Mouse (Mus musculus) CH12.LX (cell line): ENCODE measurements around the gene Ccl11. TPM values are rescaled to one million over a fixed set of nuclear protein-coding genes. Genes with fewer than 3 reads are reported as not detected.

Experiments used
- DNase-seq: peaks from one replicate; pipeline ENCODE4 v3.0.0-alpha.2; 2013; ENCODE audit errors: extremely low read depth
- H3K27ac ChIP-seq: 2 replicates; pipeline ENCODE4 v1.5.1; 2012; ENCODE audit warnings: low read depth, mild to moderate bottlenecking, control low read depth, moderate library complexity; ENCODE audit not compliant: insufficient read depth
- H3K27me3 ChIP-seq: replicated peaks from 2 replicates; pipeline ENCODE3; 2012; ENCODE audit warnings: inconsistent platforms
- H3K36me3 ChIP-seq, 2 experiments: replicated peaks in 1 of 2; 2 replicates each; pipeline versions ENCODE3 to v1.6.1; 2012; ENCODE audit warnings: inconsistent platforms in 1 of 2, low read length in 1 of 2, mild to moderate bottlenecking in 1 of 2, mixed read lengths in 1 of 2, moderate library complexity in 1 of 2; ENCODE audit not compliant: control insufficient read depth in 1 of 2, insufficient read depth in 1 of 2
- H3K4me1 ChIP-seq, 2 experiments: 2 replicates each; pipeline ENCODE4 v1.6.1; 2012; ENCODE audit warnings: inconsistent platforms in 1 of 2, moderate library complexity in 1 of 2; ENCODE audit not compliant: insufficient read depth in 2 of 2, control insufficient read depth in 1 of 2
- H3K4me2 ChIP-seq: 2 replicates; pipeline ENCODE4 v1.6.1; 2012; ENCODE audit warnings: low read depth, mild to moderate bottlenecking, control low read depth; ENCODE audit not compliant: poor library complexity, insufficient read depth, severe bottlenecking
- H3K4me3 ChIP-seq, 3 experiments: fragments of 150-350 bp in 1 of 3; sonication (generic) in 1 of 3; replicated peaks in 1 of 3; 2 replicates each; pipeline versions ENCODE3 to v1.5.1; 2011 to 2012; ENCODE audit warnings: low read depth in 2 of 3, low read length in 2 of 3, mild to moderate bottlenecking in 2 of 3, moderate library complexity in 2 of 3, control low read depth in 1 of 3, improper control_type of control experiment in 1 of 3, inconsistent platforms in 1 of 3, mixed read lengths in 1 of 3; ENCODE audit not compliant: poor library complexity in 1 of 3
- H3K79me2 ChIP-seq: replicated peaks from 2 replicates; pipeline ENCODE4 v1.6.1; 2012; ENCODE audit warnings: mild to moderate bottlenecking, moderate library complexity; ENCODE audit not compliant: control insufficient read depth, poor library complexity, insufficient read depth, severe bottlenecking; ENCODE audit errors: extremely low read depth
- H3K9ac ChIP-seq: 2 replicates; pipeline ENCODE4 v1.6.1; 2012; ENCODE audit warnings: low read depth, mild to moderate bottlenecking, control low read depth, moderate library complexity; ENCODE audit not compliant: insufficient read depth
- H3K9me3 ChIP-seq: replicated peaks from 2 replicates; pipeline ENCODE3; 2012; ENCODE audit warnings: low read length, inconsistent platforms, mixed read lengths
- BHLHE40 ChIP-seq: IDR thresholded peaks from 2 replicates; pipeline ENCODE4 v1.6.1; 2011; ENCODE audit warnings: mild to moderate bottlenecking, low read depth, low read length, improper control_type of control experiment
- CHD1 ChIP-seq: IDR thresholded peaks from 2 replicates; pipeline ENCODE4 v1.6.1; 2012; ENCODE audit warnings: low read depth, low read length, improper control_type of control experiment, inconsistent platforms
- CTCF ChIP-seq, 2 experiments: IDR thresholded peaks in 1 of 2; conservative IDR thresholded peaks in 1 of 2; 2 replicates each; pipeline ENCODE4 v1.5.1; 2011 to 2012; ENCODE audit warnings: low read depth in 2 of 2, low read length in 2 of 2, improper control_type of control experiment in 1 of 2, inconsistent platforms in 1 of 2, mild to moderate bottlenecking in 1 of 2, moderate library complexity in 1 of 2
- E2F4 ChIP-seq: IDR thresholded peaks from 2 replicates; pipeline ENCODE4 v1.6.1; 2011; ENCODE audit warnings: low read depth, low read length, improper control_type of control experiment; ENCODE audit not compliant: insufficient replicate concordance
- EP300 ChIP-seq: IDR thresholded peaks from 2 replicates; pipeline ENCODE4 v1.6.1; 2011; ENCODE audit warnings: low read length, improper control_type of control experiment
- ETS1 ChIP-seq: conservative IDR thresholded peaks from 2 replicates; pipeline ENCODE4 v1.6.1; 2012; ENCODE audit warnings: low read depth, mild to moderate bottlenecking, inconsistent platforms, low read length, improper control_type of control experiment, moderate library complexity
- HCFC1 ChIP-seq: IDR thresholded peaks from 2 replicates; pipeline ENCODE4 v1.6.1; 2012; ENCODE audit warnings: low read depth, mild to moderate bottlenecking, inconsistent platforms, low read length, improper control_type of control experiment
- JUN ChIP-seq: IDR thresholded peaks from 2 replicates; pipeline ENCODE4 v1.6.1; 2011; ENCODE audit warnings: low read depth, mild to moderate bottlenecking, low read length, improper control_type of control experiment, moderate library complexity; ENCODE audit not compliant: insufficient read depth
- JUND ChIP-seq: conservative IDR thresholded peaks from 2 replicates; pipeline ENCODE4 v1.6.1; 2011; ENCODE audit warnings: low read depth, low read length, improper control_type of control experiment
- KAT2A ChIP-seq: IDR thresholded peaks from 2 replicates; pipeline ENCODE4 v1.6.1; 2012; ENCODE audit warnings: low read length, improper control_type of control experiment, inconsistent platforms; ENCODE audit not compliant: insufficient replicate concordance
- MAFK ChIP-seq: IDR thresholded peaks from 2 replicates; pipeline ENCODE4 v1.6.1; 2011; ENCODE audit warnings: low read length, improper control_type of control experiment; ENCODE audit not compliant: insufficient replicate concordance
- MAZ ChIP-seq: IDR thresholded peaks from 2 replicates; pipeline ENCODE4 v1.6.1; 2012; ENCODE audit warnings: low read depth, mild to moderate bottlenecking, inconsistent platforms, low read length, improper control_type of control experiment, moderate library complexity
- MXI1 ChIP-seq: IDR thresholded peaks from 2 replicates; pipeline ENCODE4 v1.6.1; 2011; ENCODE audit warnings: mild to moderate bottlenecking, low read depth, low read length, improper control_type of control experiment
- MYC ChIP-seq: IDR thresholded peaks from 2 replicates; pipeline ENCODE4 v1.6.1; 2011; ENCODE audit warnings: low read depth, mild to moderate bottlenecking, improper control_type of control experiment, low read length
- NELFE ChIP-seq: IDR thresholded peaks from 2 replicates; pipeline ENCODE4 v1.6.1; 2011; ENCODE audit warnings: low read depth, low read length, improper control_type of control experiment
- NRF1 ChIP-seq: IDR thresholded peaks from 2 replicates; pipeline ENCODE4 v1.6.1; 2014; ENCODE audit warnings: low read depth, mild to moderate bottlenecking, inconsistent platforms, low read length, improper control_type of control experiment, moderate library complexity
- PAX5 ChIP-seq: IDR thresholded peaks from 2 replicates; pipeline ENCODE4 v1.6.1; 2012; ENCODE audit warnings: low read length, inconsistent platforms, mixed read lengths
- POLR2A ChIP-seq: IDR thresholded peaks from 2 replicates; pipeline ENCODE4 v1.6.1; 2011; ENCODE audit warnings: low read depth, mild to moderate bottlenecking, improper control_type of control experiment, low read length
- POLR2AphosphoS2 ChIP-seq: IDR thresholded peaks from 2 replicates; pipeline ENCODE4 v1.6.1; 2011; ENCODE audit warnings: low read depth, low read length, improper control_type of control experiment
- RAD21 ChIP-seq: IDR thresholded peaks from 2 replicates; pipeline ENCODE4 v1.6.1; 2011; ENCODE audit warnings: low read depth, mild to moderate bottlenecking, low read length, improper control_type of control experiment, moderate library complexity
- RCOR1 ChIP-seq: conservative IDR thresholded peaks from 2 replicates; pipeline ENCODE4 v1.6.1; 2012; ENCODE audit warnings: low read depth, mild to moderate bottlenecking, inconsistent platforms, low read length, improper control_type of control experiment
- SIN3A ChIP-seq: IDR thresholded peaks from 2 replicates; pipeline ENCODE4 v1.6.1; 2012; ENCODE audit warnings: low read length, improper control_type of control experiment, inconsistent platforms
- SMC3 ChIP-seq: IDR thresholded peaks from 2 replicates; pipeline ENCODE4 v1.6.1; 2011; ENCODE audit warnings: low read depth, low read length, improper control_type of control experiment
- TBP ChIP-seq: conservative IDR thresholded peaks from 2 replicates; pipeline ENCODE4 v1.6.1; 2011; ENCODE audit warnings: low read depth, low read length, improper control_type of control experiment
- TCF12 ChIP-seq: IDR thresholded peaks from 2 replicates; pipeline ENCODE4 v1.6.1; 2014; ENCODE audit warnings: low read depth, mild to moderate bottlenecking, inconsistent platforms, low read length, improper control_type of control experiment
- UBTF ChIP-seq: IDR thresholded peaks from 2 replicates; pipeline ENCODE4 v1.6.1; 2012; ENCODE audit warnings: low read depth, mild to moderate bottlenecking, inconsistent platforms, low read length, improper control_type of control experiment, moderate library complexity
- USF1 ChIP-seq: IDR thresholded peaks from 2 replicates; pipeline ENCODE4 v1.6.1; 2014; ENCODE audit warnings: low read depth, mild to moderate bottlenecking, inconsistent platforms, low read length, improper control_type of control experiment
- USF2 ChIP-seq: conservative IDR thresholded peaks from 2 replicates; pipeline ENCODE4 v1.6.1; 2011; ENCODE audit warnings: low read depth, low read length, improper control_type of control experiment
- ZC3H11A ChIP-seq: IDR thresholded peaks from 2 replicates; pipeline ENCODE4 v1.6.1; 2012; ENCODE audit warnings: low read depth, mild to moderate bottlenecking, inconsistent platforms, low read length, improper control_type of control experiment
- ZKSCAN1 ChIP-seq: IDR thresholded peaks from 2 replicates; pipeline ENCODE4 v1.6.1; 2012; ENCODE audit warnings: low read depth, inconsistent platforms, low read length, improper control_type of control experiment, borderline replicate concordance
- ZNF384 ChIP-seq: IDR thresholded peaks from 2 replicates; pipeline ENCODE4 v1.6.1; 2012; ENCODE audit warnings: low read depth, low read length, improper control_type of control experiment, inconsistent platforms
- dilution Hi-C: fragments of 300-500 bp; cut with MboI; formaldehyde crosslinking; loops from 2 replicates; pipeline ENCODE4 v1.14.3; 2020; ENCODE audit warnings: low sequenced_read_pairs; ENCODE audit not compliant: extremely low pct_unique_long_range_greater_than_20kb, extremely low pct_ligation_motif_present
- in situ Hi-C: fragments of 300-500 bp; cut with MboI; formaldehyde crosslinking; loops from 3 replicates; pipeline ENCODE4 v1.14.3; 2019; ENCODE audit warnings: low sequenced_read_pairs, low pct_ligation_motif_present, low pct_unique_long_range_greater_than_20kb, mixed read lengths
- polyA plus RNA-seq: library from polyadenylated mRNA; unstranded; fragments of >175 nt; gene quantifications from 2 replicates; pipeline ENCODE4 v1.2.1, GENCODE M21; 2012; ENCODE audit warnings: low read depth; ENCODE audit not compliant: insufficient read length
- total RNA-seq, 2 experiments: library from RNA; depleted of rRNA; stranded (reverse); fragments of 300-350 nt in 1 of 2; fragments of >200 nt in 1 of 2; gene quantifications; 2 replicates each; pipeline ENCODE4 v1.2.3; 2012 to 2014

Ccl11 gene
- total and polyA plus RNA-seq, 3 experiments: not detected

GRCm38 (mm10) chr11:82023769-82024168 lies 33.9 kb upstream of the Ccl11 start:
- DNase-seq: no peak
- in situ Hi-C loops: no loop called here
- Histone ChIP-seq H3K79me2 (no peaks in the 10 kb centered on the region), H3K27me3 (peaks cover 16% of the 10 kb centered on the region), H3K9me3 (no peaks in the 10 kb centered on the region), H3K4me2 (no peak overlapping the region), H3K36me3 (no peaks in the 10 kb centered on the region), H3K4me1 (peaks cover 8 to 43% of the 10 kb centered on the region in 2 experiments; a peak in 3 of 4 replicates), H3K9ac (no peak overlapping the region), H3K27ac (no peak overlapping the region), H3K4me3 (no peak overlapping the region)
- dilution Hi-C loops: no loop called here
- no peak for TF ChIP-seq ZKSCAN1
- TF ChIP-seq RAD21: no peak
- TF ChIP-seq MYC: no peak
- TF ChIP-seq UBTF: no peak
- TF ChIP-seq RCOR1: no peak
- no peak for TF ChIP-seq E2F4
- no peak for TF ChIP-seq TBP
- no peak for TF ChIP-seq USF2
- no peak for TF ChIP-seq CTCF (conservative IDR thresholded peaks at IDR 0.05 in 1 of 2, IDR thresholded peaks at IDR 0.05 in 1 of 2; ENCODE audit: low read depth in 2 of 2, low read length in 2 of 2)
- no peak for TF ChIP-seq EP300
- no peak for TF ChIP-seq KAT2A
- no peak for TF ChIP-seq POLR2A
- TF ChIP-seq MAZ: no peak
- TF ChIP-seq POLR2AphosphoS2: no peak
- TF ChIP-seq BHLHE40: no peak
- TF ChIP-seq ZC3H11A: no peak
- TF ChIP-seq CHD1: no peak
- TF ChIP-seq ETS1: no peak
- TF ChIP-seq TCF12: no peak
- no peak for TF ChIP-seq HCFC1

- Histone ChIP-seq H3K27me3 (peaks cover 42% of the 10 kb centered on the region), H3K4me2 (no peak overlapping the region), H3K9me3 (no peaks in the 10 kb centered on the region), H3K9ac (no peak overlapping the region), H3K4me3 (no peak overlapping the region), H3K4me1 (no peaks in the 10 kb centered on the region), H3K36me3 (no peaks in the 10 kb centered on the region), H3K79me2 (no peaks in the 10 kb centered on the region), H3K27ac (no peak overlapping the region)
- in situ Hi-C loops: no loop called here
- TF ChIP-seq MXI1 (no peak), PAX5 (no peak), RAD21 (no peak), TBP (no peak), NELFE (no peak), POLR2A (no peak), USF1 (no peak), BHLHE40 (no peak), CHD1 (no peak), MAFK (no peak), SIN3A (no peak), TCF12 (no peak), ZC3H11A (no peak), SMC3 (no peak), ZNF384 (no peak), JUN (no peak), MYC (no peak), NRF1 (no peak), JUND (no peak)
- dilution Hi-C loops: no loop called here
- DNase-seq: no peak
Observed at GRCm38 (mm10) chr11:82030171-82030570, 27.5 kb upstream of the Ccl11 start.
